Mouse (Mus musculus) liver, postnatal 0 days (tissue): Measurements from ENCODE around the gene Plscr4. TPM values are rescaled to one million over a fixed set of nuclear protein-coding genes. Genes with fewer than 3 reads are reported as not detected.

ENCODE experiments used
- ATAC-seq: fragments of 200-750 bp; cut with Nextera tagmentation; 2 replicates; pipeline ENCODE4 v1.8.0; 2017; ENCODE audit warnings: mild to moderate bottlenecking, moderate library complexity
- DNase-seq: peaks from one replicate; pipeline ENCODE4 v3.0.0-alpha.2; 2016
- H3K27ac ChIP-seq: fragments of 300-500 bp; sonication (generic); 2 replicates; pipeline ENCODE4 v1.5.1; 2014; ENCODE audit warnings: antibody characterized with exemption, moderate library complexity, mild to moderate bottlenecking, low read depth
- H3K27me3 ChIP-seq: fragments of 300-500 bp; sonication (generic); 2 replicates; pipeline ENCODE4 v1.6.1; 2014; ENCODE audit warnings: low read length, control low read depth, mixed read lengths; ENCODE audit not compliant: insufficient read depth
- H3K36me3 ChIP-seq: fragments of 300-500 bp; sonication (generic); replicated peaks from 2 replicates; pipeline ENCODE4 v1.6.1; 2014; ENCODE audit warnings: mild to moderate bottlenecking, control low read depth, low read length, moderate library complexity, mixed read lengths; ENCODE audit not compliant: insufficient read depth
- H3K4me1 ChIP-seq: fragments of 300-500 bp; sonication (generic); 2 replicates; pipeline ENCODE4 v1.6.1; 2014; ENCODE audit warnings: antibody characterized with exemption, mild to moderate bottlenecking, control low read depth; ENCODE audit not compliant: insufficient read depth
- H3K4me2 ChIP-seq: fragments of 300-500 bp; sonication (generic); 2 replicates; pipeline ENCODE4 v1.6.1; 2014; ENCODE audit warnings: low read depth, mild to moderate bottlenecking, low read length, moderate library complexity, mixed read lengths
- H3K4me3 ChIP-seq: fragments of 300-500 bp; sonication (generic); 2 replicates; pipeline ENCODE4 v1.5.1; 2014; ENCODE audit warnings: low read depth, low read length
- H3K9ac ChIP-seq: fragments of 300-500 bp; sonication (generic); replicated peaks from 2 replicates; pipeline ENCODE4 v1.6.1; 2014; ENCODE audit warnings: mild to moderate bottlenecking, moderate library complexity
- H3K9me3 ChIP-seq: fragments of 300-500 bp; sonication (generic); 2 replicates; pipeline ENCODE4 v1.6.1; 2016; ENCODE audit warnings: mild to moderate bottlenecking, control low read depth, low read length, mixed read lengths
- CTCF ChIP-seq: sonication (generic); IDR thresholded peaks from 2 replicates; pipeline ENCODE4 v1.5.1; 2016; ENCODE audit warnings: antibody characterized with exemption, low read depth
- EP300 ChIP-seq: IDR thresholded peaks from 2 replicates; pipeline ENCODE4 v1.6.1; 2016; ENCODE audit warnings: antibody characterized with exemption, low read depth, mild to moderate bottlenecking
- WGBS: fragments of 180-500 bp; shearing (Covaris S2); extraction: QIAGEN DNeasy Blood & Tissue Kit; methylation state at CpG from one replicate; pipeline ENCODE4 v1.1.7; 2014; ENCODE audit not compliant: insufficient replicate concordance; 5-methylcytosine and 5-hydroxymethylcytosine counted together
- polyA plus RNA-seq: library from polyadenylated mRNA; unstranded; fragments of >200 nt; fragmentation: Nextera tagmentation; extraction: Ambion mirVana; gene quantifications from 2 replicates; pipeline ENCODE4 v1.2.1, GENCODE M21; 2015

The Plscr4 gene
- polyA plus RNA-seq, 1 experiment from 2014 or later = 2.2 TPM

- H3K9ac ChIP-seq = no peak overlapping the region
- H3K4me2 ChIP-seq = no peak overlapping the region
- no peaks in the 10 kb centered on the region for H3K9me3 ChIP-seq
- no peaks in the 10 kb centered on the region for H3K36me3 ChIP-seq
- peak; percentile 81 for DNase-seq
- 35% methylated on average over 12 of the region's 12 CpGs for WGBS
- no peak for ATAC-seq
- no peak overlapping the region for H3K4me3 ChIP-seq
- TF ChIP-seq EP300 = no peak
- TF ChIP-seq CTCF = peak; percentile 82
- no peak overlapping the region for H3K27ac ChIP-seq
- no peaks in the 10 kb centered on the region for H3K27me3 ChIP-seq
- no peaks in the 10 kb centered on the region for H3K4me1 ChIP-seq
Observed at GRCm38 (mm10) chr9:92499710-92500410, 42.7 kb downstream of the Plscr4 start.

GRCm38 (mm10) chr9:92504256-92504655 is 47.1 kb downstream of the Plscr4 start:
- DNase-seq (no peak), ATAC-seq (no peak)
- Histone ChIP-seq H3K36me3 (no peaks in the 10 kb centered on the region), H3K27ac (no peak overlapping the region), H3K9ac (no peak overlapping the region), H3K4me2 (no peak overlapping the region), H3K9me3 (no peaks in the 10 kb centered on the region), H3K4me3 (no peak overlapping the region), H3K27me3 (no peaks in the 10 kb centered on the region), H3K4me1 (no peaks in the 10 kb centered on the region)
- WGBS = 66% methylated on average over 3 of the region's 3 CpGs
- no peak for TF ChIP-seq CTCF
- TF ChIP-seq EP300 = no peak

GRCm38 (mm10) chr9:92504889-92505288 is 47.7 kb downstream of the Plscr4 start:
- Histone ChIP-seq H3K36me3 (no peaks in the 10 kb centered on the region), H3K4me1 (no peaks in the 10 kb centered on the region), H3K27ac (no peak overlapping the region), H3K4me2 (no peak overlapping the region), H3K4me3 (no peak overlapping the region), H3K9ac (no peak overlapping the region), H3K9me3 (no peaks in the 10 kb centered on the region), H3K27me3 (no peaks in the 10 kb centered on the region)
- no peak for ATAC-seq
- 53% methylated on average over 1 of the region's 1 CpGs for WGBS
- no peak for TF ChIP-seq EP300
- TF ChIP-seq CTCF = no peak
- DNase-seq = no peak

GRCm38 (mm10) chr9:92511696-92512095 is 54.5 kb downstream of the Plscr4 start:
- ATAC-seq (no peak), DNase-seq (no peak)
- Histone ChIP-seq H3K36me3 (no peaks in the 10 kb centered on the region), H3K27me3 (no peaks in the 10 kb centered on the region), H3K9ac (no peak overlapping the region), H3K4me2 (no peak overlapping the region), H3K4me3 (no peak overlapping the region), H3K27ac (no peak overlapping the region), H3K9me3 (no peaks in the 10 kb centered on the region), H3K4me1 (no peaks in the 10 kb centered on the region)
- TF ChIP-seq CTCF = no peak
- no peak for TF ChIP-seq EP300

GRCm38 (mm10) chr9:92517036-92517435 is 59.9 kb downstream of the Plscr4 start:
- Histone ChIP-seq H3K4me1 (no peaks in the 10 kb centered on the region), H3K27me3 (no peaks in the 10 kb centered on the region), H3K36me3 (no peaks in the 10 kb centered on the region), H3K4me2 (no peak overlapping the region), H3K27ac (no peak overlapping the region), H3K4me3 (no peak overlapping the region), H3K9me3 (peaks cover 3% of the 10 kb centered on the region), H3K9ac (no peak overlapping the region)
- 84% methylated on average over 12 of the region's 12 CpGs for WGBS
- ATAC-seq (no peak), DNase-seq (no peak)
- no peak for TF ChIP-seq CTCF
- no peak for TF ChIP-seq EP300

- no peak overlapping the region for H3K4me3 ChIP-seq
- no peak overlapping the region for H3K4me2 ChIP-seq
- DNase-seq (no peak), ATAC-seq (no peak)
- H3K27me3 ChIP-seq = no peaks in the 10 kb centered on the region
- H3K36me3 ChIP-seq = no peaks in the 10 kb centered on the region
- 77% methylated on average over 10 of the region's 10 CpGs for WGBS
- no peak overlapping the region for H3K27ac ChIP-seq
- H3K9me3 ChIP-seq = peaks cover 3% of the 10 kb centered on the region
- TF ChIP-seq EP300 (no peak), CTCF (no peak)
- H3K9ac ChIP-seq = no peak overlapping the region
- H3K4me1 ChIP-seq = no peaks in the 10 kb centered on the region
Observed at GRCm38 (mm10) chr9:92520751-92521150, 63.6 kb downstream of the Plscr4 start.

- DNase-seq (no peak), ATAC-seq (no peak)
- 76% methylated on average over 4 of the region's 4 CpGs for WGBS
- Histone ChIP-seq H3K27ac (no peak overlapping the region), H3K4me2 (no peak overlapping the region), H3K36me3 (no peaks in the 10 kb centered on the region), H3K9ac (no peak overlapping the region), H3K9me3 (no peaks in the 10 kb centered on the region), H3K4me3 (no peak overlapping the region), H3K27me3 (no peaks in the 10 kb centered on the region), H3K4me1 (no peaks in the 10 kb centered on the region)
- TF ChIP-seq CTCF = no peak
- TF ChIP-seq EP300 = no peak
Observed at GRCm38 (mm10) chr9:92524506-92524905, 67.3 kb downstream of the Plscr4 start.
